Mouse (Mus musculus) liver, embryonic 14.5 days (tissue): ENCODE results near the gene Rps23.

Source experiments
- CTCF ChIP-seq: IDR thresholded peaks from 2 replicates; pipeline ENCODE4 v1.5.1; 2016; ENCODE audit warnings: antibody characterized with exemption, low read depth, control low read depth
- EP300 ChIP-seq: IDR thresholded peaks from 2 replicates; pipeline ENCODE4 v1.6.1; 2016; ENCODE audit warnings: antibody characterized with exemption, low read depth

DNA sequence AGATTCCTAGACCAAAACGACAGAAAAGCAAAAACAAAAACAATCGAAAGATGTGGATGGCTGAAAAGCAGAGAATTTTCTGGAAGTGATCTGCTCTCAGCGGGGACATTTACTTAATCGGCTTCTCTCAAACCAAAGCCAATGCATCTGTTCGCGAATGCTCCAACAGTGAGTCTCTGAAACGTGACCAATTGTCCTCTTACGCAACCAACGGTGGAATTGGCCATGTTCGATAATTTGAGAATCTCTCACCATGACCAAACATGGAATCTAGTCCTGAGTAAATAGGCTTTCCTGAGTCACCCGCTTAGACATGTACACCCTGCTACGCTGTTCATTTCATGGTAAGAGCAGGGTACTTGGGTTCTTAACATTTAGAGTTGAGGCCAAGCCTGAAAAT, 25.9 kb upstream of the Rps23 start:
- no peak for TF ChIP-seq CTCF
- no peak for TF ChIP-seq EP300
